Mouse (Mus musculus) MEL (cell line): ENCODE data around the gene Ubc. TPM values are rescaled to one million over a fixed set of nuclear protein-coding genes. Genes with fewer than 3 reads are reported as not detected.

Experiments
- DNase-seq: peaks from one replicate; pipeline ENCODE4 v3.0.0; 2011; ENCODE audit warnings: low read depth, low spot score
- H3K27ac ChIP-seq: 2 replicates; pipeline ENCODE4 v1.5.1; 2012; ENCODE audit warnings: low read depth, mild to moderate bottlenecking, control low read depth, low read length, moderate library complexity; ENCODE audit not compliant: control insufficient read depth
- H3K27me3 ChIP-seq, 2 experiments: fragments of 150-350 bp in 1 of 2; sonication (generic) in 1 of 2; 2 replicates each; pipeline ENCODE4 v1.6.1; 2012; ENCODE audit warnings: low read length in 2 of 2, mild to moderate bottlenecking in 2 of 2, improper control_type of control experiment in 1 of 2, moderate library complexity in 1 of 2; ENCODE audit not compliant: insufficient read depth in 2 of 2, control insufficient read depth in 1 of 2
- H3K36me3 ChIP-seq, 2 experiments: 2 replicates each; pipeline ENCODE4 v1.6.1; 2012 to 2014; ENCODE audit warnings: low read length in 2 of 2, improper control_type of control experiment in 1 of 2, inconsistent platforms in 1 of 2, mild to moderate bottlenecking in 1 of 2; ENCODE audit not compliant: insufficient read depth in 2 of 2, control insufficient read depth in 1 of 2
- H3K4me1 ChIP-seq, 2 experiments: fragments of 150-350 bp in 1 of 2; sonication (generic) in 1 of 2; 2 replicates each; pipeline ENCODE4 v1.6.1; 2012; ENCODE audit warnings: low read length in 2 of 2, improper control_type of control experiment in 1 of 2, mild to moderate bottlenecking in 1 of 2; ENCODE audit not compliant: insufficient read depth in 2 of 2, control insufficient read depth in 1 of 2
- H3K4me3 ChIP-seq, 2 experiments: fragments of 150-350 bp in 1 of 2; sonication (generic) in 1 of 2; 2 replicates each; pipeline ENCODE4 v1.5.1; 2012; ENCODE audit warnings: low read depth in 2 of 2, low read length in 2 of 2, mild to moderate bottlenecking in 2 of 2, moderate library complexity in 2 of 2, control low read depth in 1 of 2, improper control_type of control experiment in 1 of 2; ENCODE audit not compliant: control insufficient read depth in 1 of 2, insufficient read depth in 1 of 2
- H3K79me2 ChIP-seq: 2 replicates; pipeline ENCODE4 v1.6.1; 2012; ENCODE audit warnings: mild to moderate bottlenecking, low read length, moderate library complexity; ENCODE audit not compliant: control insufficient read depth, poor library complexity, insufficient read depth
- H3K9ac ChIP-seq: 2 replicates; pipeline ENCODE4 v1.6.1; 2012; ENCODE audit warnings: low read depth, mild to moderate bottlenecking, control low read depth, low read length, moderate library complexity; ENCODE audit not compliant: control insufficient read depth, poor library complexity, severe bottlenecking
- H3K9me3 ChIP-seq: fragments of 150-350 bp; sonication (generic); replicated peaks from 2 replicates; pipeline ENCODE4 v1.6.1; 2012; ENCODE audit warnings: mild to moderate bottlenecking, low read length, improper control_type of control experiment, moderate library complexity; ENCODE audit not compliant: insufficient read depth
- BHLHE40 ChIP-seq: IDR thresholded peaks from 2 replicates; pipeline ENCODE4 v1.6.1; 2012; ENCODE audit warnings: low read depth, mild to moderate bottlenecking, inconsistent platforms, low read length, improper control_type of control experiment, borderline replicate concordance
- CHD2 ChIP-seq: IDR thresholded peaks from 2 replicates; pipeline ENCODE4 v1.6.1; 2011; ENCODE audit warnings: low read length, improper control_type of control experiment
- ETS1 ChIP-seq: IDR thresholded peaks from 2 replicates; pipeline ENCODE4 v1.6.1; 2012; ENCODE audit warnings: low read depth, mild to moderate bottlenecking, inconsistent platforms, low read length, improper control_type of control experiment, moderate library complexity
- GATA1 ChIP-seq: IDR thresholded peaks from 2 replicates; pipeline ENCODE4 v1.6.1; 2011; ENCODE audit warnings: low read depth, low read length, improper control_type of control experiment
- HCFC1 ChIP-seq: IDR thresholded peaks from 2 replicates; pipeline ENCODE4 v1.6.1; 2012; ENCODE audit warnings: low read depth, mild to moderate bottlenecking, inconsistent platforms, low read length, improper control_type of control experiment, moderate library complexity
- KAT2A ChIP-seq: conservative IDR thresholded peaks from 2 replicates; pipeline ENCODE4 v1.6.1; 2012; ENCODE audit warnings: low read depth, low read length, improper control_type of control experiment, inconsistent platforms
- MAX ChIP-seq: IDR thresholded peaks from 2 replicates; pipeline ENCODE4 v1.6.1; 2011; ENCODE audit warnings: low read length, improper control_type of control experiment
- MAZ ChIP-seq: IDR thresholded peaks from 2 replicates; pipeline ENCODE4 v1.6.1; 2012; ENCODE audit warnings: low read depth, mild to moderate bottlenecking, inconsistent platforms, low read length, improper control_type of control experiment
- MXI1 ChIP-seq: IDR thresholded peaks from 2 replicates; pipeline ENCODE4 v1.6.1; 2011; ENCODE audit warnings: mild to moderate bottlenecking, low read depth, low read length, improper control_type of control experiment
- MYC ChIP-seq: IDR thresholded peaks from 2 replicates; pipeline ENCODE4 v1.6.1; 2011; ENCODE audit warnings: low read depth, mild to moderate bottlenecking, low read length, improper control_type of control experiment, moderate library complexity
- POLR2A ChIP-seq, 2 experiments: IDR thresholded peaks; 2 replicates each; pipeline ENCODE4 v1.6.1; 2011 to 2012; ENCODE audit warnings: low read length in 2 of 2, mild to moderate bottlenecking in 2 of 2, control low read depth in 1 of 2, improper control_type of control experiment in 1 of 2, low read depth in 1 of 2, moderate library complexity in 1 of 2; ENCODE audit not compliant: control insufficient read depth in 1 of 2, insufficient read depth in 1 of 2, poor library complexity in 1 of 2
- POLR2AphosphoS2 ChIP-seq: IDR thresholded peaks from 2 replicates; pipeline ENCODE4 v1.6.1; 2011; ENCODE audit warnings: low read length, improper control_type of control experiment
- RAD21 ChIP-seq: IDR thresholded peaks from 2 replicates; pipeline ENCODE4 v1.6.1; 2011; ENCODE audit warnings: mild to moderate bottlenecking, low read depth, low read length, improper control_type of control experiment
- SIN3A ChIP-seq: IDR thresholded peaks from 2 replicates; pipeline ENCODE4 v1.6.1; 2012; ENCODE audit warnings: low read length, improper control_type of control experiment, inconsistent platforms
- SMC3 ChIP-seq: IDR thresholded peaks from 2 replicates; pipeline ENCODE4 v1.6.1; 2011; ENCODE audit warnings: low read depth, low read length, improper control_type of control experiment
- TCF12 ChIP-seq: IDR thresholded peaks from 2 replicates; pipeline ENCODE4 v1.6.1; 2014; ENCODE audit warnings: low read depth, mild to moderate bottlenecking, inconsistent platforms, low read length, improper control_type of control experiment, moderate library complexity
- UBTF ChIP-seq: IDR thresholded peaks from 2 replicates; pipeline ENCODE4 v1.6.1; 2012; ENCODE audit warnings: low read depth, mild to moderate bottlenecking, inconsistent platforms, low read length, improper control_type of control experiment, moderate library complexity, borderline replicate concordance; ENCODE audit not compliant: insufficient read depth
- ZKSCAN1 ChIP-seq: IDR thresholded peaks from 2 replicates; pipeline ENCODE4 v1.6.1; 2012; ENCODE audit warnings: low read depth, mild to moderate bottlenecking, inconsistent platforms, low read length, improper control_type of control experiment, moderate library complexity
- polyA plus RNA-seq, 2 experiments: library from polyadenylated mRNA; stranded (reverse) in 1 of 2; unstranded in 1 of 2; fragments of >175 nt in 1 of 2; fragments of >200 nt in 1 of 2; gene quantifications; 2 replicates each; pipeline versions ENCODE4 v1.2.1 to v1.2.4; 2012; ENCODE audit warnings: low replicate concordance in 2 of 2, low read depth in 1 of 2; ENCODE audit not compliant: insufficient read length in 2 of 2, insufficient read depth in 1 of 2, missing spikeins in 1 of 2
- total RNA-seq: library from RNA; depleted of rRNA; stranded (reverse); fragments of 300-350 nt; gene quantifications from 2 replicates; pipeline ENCODE4 v1.2.3, GENCODE M21; 2012

The Ubc gene
- total and polyA plus RNA-seq, 3 experiments, result 113 to 1,075 (median 511) TPM

GRCm38 (mm10) chr5:125404903-125405545 lies 15.0 kb upstream of the Ubc start:
- Histone ChIP-seq H3K27me3 (no peaks in the 10 kb centered on the region), H3K36me3 (peaks cover 0 to 3% of the 10 kb centered on the region in 2 experiments; a peak in 1 of 4 replicates), H3K4me1 (peaks cover 0 to 8% of the 10 kb centered on the region in 2 experiments; a peak in 1 of 4 replicates), H3K9ac (peak overlapping the region; percentile 74), H3K9me3 (no peaks in the 10 kb centered on the region), H3K27ac (peak overlapping the region; percentile 62), H3K79me2 (no peaks in the 10 kb centered on the region; the same call in 1 of the 2 replicates), H3K4me3 (peak overlapping the region; percentile 77 to 81)
- DNase-seq, result peak; percentile 87
- no peak; the same call in none of the 2 replicates for TF ChIP-seq MXI1
- no peak for TF ChIP-seq BHLHE40
- TF ChIP-seq HCFC1, result no peak
- TF ChIP-seq MAX, result peak; percentile 35; the same call in 1 of the 2 replicates
- TF ChIP-seq MYC, result peak; percentile 12; the same call in 1 of the 2 replicates
- no peak for TF ChIP-seq CHD2
- TF ChIP-seq UBTF, result peak; percentile 88; the same call in 1 of the 2 replicates
- peak; percentile 40 for TF ChIP-seq GATA1
- TF ChIP-seq MAZ, result peak; percentile 75; the same call in 1 of the 2 replicates
- TF ChIP-seq SIN3A, result peak; percentile 49
- TF ChIP-seq TCF12, result 0 out of 2 replicates have a peak, but pooled peaks have one; percentile 9
- 0 out of 2 replicates have a peak, but pooled peaks have one; percentile 24 for TF ChIP-seq ETS1

- no peaks in the 10 kb centered on the region for H3K27me3 ChIP-seq
- peak overlapping the region; percentile 62; the same call in 1 of the 2 replicates for H3K27ac ChIP-seq
- peak; percentile 70 for DNase-seq
These were observed 14.5 kb upstream of the Ubc start for GRCm38 (mm10) chr5:125404536-125404902.

More at GRCm38 (mm10) chr5:125404536-125404902, 14.5 kb upstream of the Ubc start:
- Histone ChIP-seq H3K9me3 (no peaks in the 10 kb centered on the region), H3K79me2 (no peaks in the 10 kb centered on the region; the same call in 1 of the 2 replicates), H3K4me3 (peak overlapping the region; percentile 77 to 81), H3K9ac (peak overlapping the region; percentile 74), H3K4me1 (peaks cover 0 to 5% of the 10 kb centered on the region in 2 experiments; a peak in 1 of 4 replicates), H3K36me3 (no peaks in the 10 kb centered on the region; a peak in 1 of 4 replicates)
- 0 out of 2 replicates have a peak, but pooled peaks have one; percentile 5 for TF ChIP-seq SIN3A
- no peak for TF ChIP-seq POLR2A (IDR thresholded peaks at IDR 0.05; ENCODE audit: control insufficient read depth in 1 of 2, insufficient read depth in 1 of 2, low read depth in 1 of 2, low read length in 2 of 2, poor library complexity in 1 of 2)
- no peak for TF ChIP-seq POLR2AphosphoS2
- TF ChIP-seq ZKSCAN1, result no peak
- TF ChIP-seq RAD21, result no peak
- TF ChIP-seq MAZ, result no peak; the same call in 1 of the 2 replicates
- peak; percentile 42; the same call in 1 of the 2 replicates for TF ChIP-seq HCFC1
- TF ChIP-seq BHLHE40, result no peak
- no peak for TF ChIP-seq SMC3
- TF ChIP-seq KAT2A, result no peak
